Mouse (Mus musculus) embryonic stem cell, embryonic (primary cell): ENCODE measurements around the gene Pds5a.

Source experiments
- CTCF ChIA-PET, 4 experiments: fragments of 300-600 bp in 2 of 4; fragments of 350-600 bp in 2 of 4; sonication (Branson Sonifier 250); formaldehyde crosslinking; loops; one replicate each; lab custom pipeline; 2022; ENCODE audit warnings: inconsistent platforms in 2 of 4; lab: Charles Lee
- POLR2A ChIA-PET, 4 experiments: fragments of 300-600 bp in 2 of 4; fragments of 350-600 bp in 2 of 4; sonication (Branson Sonifier 250); formaldehyde crosslinking; loops; one replicate each; lab custom pipeline; 2022; ENCODE audit warnings: antibody characterized with exemption in 4 of 4, inconsistent platforms in 1 of 4; lab: Charles Lee

The Pds5a gene

DNA sequence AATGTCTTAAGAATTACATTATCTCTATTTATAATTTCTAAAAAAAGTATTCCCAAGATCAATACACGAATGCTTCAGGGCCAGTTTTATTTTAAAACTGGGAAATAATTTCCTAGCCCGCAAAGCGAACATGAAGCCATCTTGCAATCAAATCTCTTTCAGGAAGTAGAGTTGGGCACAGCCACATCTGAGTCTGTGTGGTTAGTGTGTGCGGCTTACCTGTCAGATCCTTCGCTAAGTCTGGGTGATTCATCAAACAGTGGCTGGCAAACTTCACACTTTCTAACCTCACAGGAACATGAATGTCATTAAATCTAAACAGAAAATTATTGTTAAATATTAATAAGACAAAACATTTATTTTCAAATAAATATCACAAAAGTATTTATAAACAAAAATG is 44.3 kb downstream of the Pds5a start:
- POLR2A ChIA-PET, result no interaction called here
- CTCF ChIA-PET, result interaction anchor here in 1 of 4 experiments (0.5 kb wide), 1 partner anchor 297 kb away, joined by 3 read pairs; no protein-coding TSS in a partner anchor

DNA sequence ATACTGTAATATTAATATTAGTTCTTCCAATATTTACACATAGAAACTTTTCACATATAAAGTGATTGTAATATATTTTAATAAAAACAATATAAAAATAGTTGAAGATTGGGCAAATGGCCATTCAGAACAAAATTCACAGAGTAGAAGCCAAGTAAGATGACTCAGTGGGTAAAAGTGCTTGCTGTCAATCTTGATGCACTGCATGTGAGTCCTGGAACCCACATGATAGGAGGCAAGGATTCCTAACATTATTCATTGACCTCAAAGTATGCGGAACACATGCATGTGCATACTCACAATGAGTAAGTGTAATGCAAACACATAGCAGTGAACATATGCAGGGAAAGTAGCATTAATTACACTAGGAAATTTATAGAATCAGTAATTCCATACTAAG is 59.2 kb downstream of the Pds5a start:
- ChIA-PET POLR2A (interaction anchor here in 2 of 4 experiments (0.6 to 0.8 kb wide), 2 partner anchors 80 to 268 kb away, joined by 3 to 5 read pairs; no protein-coding TSS in a partner anchor), CTCF (interaction anchor here in 1 of 4 experiments (1.1 kb wide), 1 partner anchor 316 kb away, joined by 3 read pairs; no protein-coding TSS in a partner anchor)

DNA sequence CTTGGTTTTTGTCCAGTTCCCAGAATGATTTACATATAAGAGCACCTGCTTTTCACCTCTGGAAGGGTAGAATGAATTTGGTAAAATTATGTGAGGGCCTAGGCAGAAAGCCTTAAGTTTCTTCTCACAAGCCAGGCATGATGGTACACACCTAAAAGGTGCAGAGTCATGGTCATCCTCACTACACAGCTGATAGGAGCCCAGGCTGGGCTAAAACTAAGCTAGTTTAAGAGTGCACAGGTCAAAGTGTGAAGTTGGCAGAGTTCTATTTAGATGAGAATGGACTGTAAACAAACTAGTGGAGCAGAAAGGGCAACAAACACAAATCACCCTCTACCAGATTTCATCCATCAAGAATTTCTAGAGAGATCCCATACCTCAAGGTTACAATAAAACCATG is 73.7 kb downstream of the Pds5a start:
- ChIA-PET CTCF (no interaction called here), POLR2A (interaction anchor here in 3 of 4 experiments (0.6 to 1.2 kb wide), 6 partner anchors 8 to 225 kb away, joined by 3 to 4 read pairs (median 3); no protein-coding TSS in a partner anchor)

DNA sequence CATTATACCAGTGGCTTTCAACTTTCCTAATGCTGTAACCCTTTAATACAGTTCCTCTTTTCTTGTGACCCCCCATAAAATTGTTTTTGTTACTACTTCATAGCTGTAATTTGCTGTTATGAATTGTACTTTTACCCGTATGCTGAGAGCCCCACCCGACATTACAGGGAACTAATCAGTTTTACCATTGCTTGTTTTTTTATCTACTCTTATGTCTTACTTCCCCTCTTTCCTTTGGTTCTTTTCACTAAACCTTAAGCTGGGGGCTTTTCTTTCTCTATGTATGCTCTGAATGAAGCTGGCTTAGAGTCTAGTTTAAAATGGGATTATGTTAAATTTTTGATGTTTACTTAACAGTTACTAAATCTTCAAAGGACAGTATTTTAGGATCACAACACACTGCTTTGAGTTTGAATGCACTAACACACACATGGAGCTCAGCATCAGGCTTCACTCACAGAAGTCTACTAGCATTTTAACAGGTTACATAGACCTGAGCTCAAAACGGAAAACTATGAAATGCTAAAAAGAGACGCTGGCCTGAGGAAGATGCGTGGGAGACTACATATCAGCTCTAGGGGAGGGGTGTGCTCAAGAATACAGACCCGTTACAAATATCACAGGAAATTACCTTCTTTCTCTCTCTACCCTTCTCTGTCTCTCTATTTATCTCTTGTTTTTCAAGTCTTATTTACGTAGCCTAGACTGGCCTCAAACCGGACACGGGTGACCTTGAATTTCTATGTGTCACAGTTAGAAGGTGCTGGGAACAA is 84.7 kb downstream of the Pds5a start:
- POLR2A ChIA-PET, result interaction anchor here in 3 of 4 experiments (0.6 to 1.6 kb wide), 11 partner anchors 8 to 52 kb away, joined by 3 to 9 read pairs (median 3); no protein-coding TSS in a partner anchor
- CTCF ChIA-PET, result interaction anchor here in 1 of 4 experiments (0.6 kb wide), 1 partner anchor 337 kb away, joined by 6 read pairs; no protein-coding TSS in a partner anchor

DNA sequence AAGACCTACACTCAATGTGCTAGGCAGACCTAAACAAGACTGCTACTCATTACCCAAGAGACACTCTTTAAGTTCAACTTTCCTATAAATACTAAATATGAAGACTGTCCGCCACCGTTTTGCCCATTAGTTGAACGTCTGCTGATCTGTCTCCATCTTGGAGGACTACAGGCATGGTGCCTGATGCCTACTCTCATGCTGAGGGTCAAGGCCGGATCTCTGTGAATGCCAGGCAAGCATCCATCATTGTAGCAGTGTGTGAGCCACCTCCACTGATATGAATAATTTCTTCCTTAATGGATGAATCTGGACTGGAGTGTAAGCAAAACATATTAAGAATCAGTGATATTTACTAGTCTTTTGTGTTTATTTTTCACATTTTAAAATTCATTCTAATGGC is 87.5 kb downstream of the Pds5a start:
- POLR2A ChIA-PET, result interaction anchor here in 3 of 4 experiments (0.6 to 1.9 kb wide), 8 partner anchors 8 to 219 kb away, joined by 3 to 21 read pairs (median 3); partner anchors contain the start of gene Lias (in 1 of the 3)
- CTCF ChIA-PET, result no interaction called here

DNA sequence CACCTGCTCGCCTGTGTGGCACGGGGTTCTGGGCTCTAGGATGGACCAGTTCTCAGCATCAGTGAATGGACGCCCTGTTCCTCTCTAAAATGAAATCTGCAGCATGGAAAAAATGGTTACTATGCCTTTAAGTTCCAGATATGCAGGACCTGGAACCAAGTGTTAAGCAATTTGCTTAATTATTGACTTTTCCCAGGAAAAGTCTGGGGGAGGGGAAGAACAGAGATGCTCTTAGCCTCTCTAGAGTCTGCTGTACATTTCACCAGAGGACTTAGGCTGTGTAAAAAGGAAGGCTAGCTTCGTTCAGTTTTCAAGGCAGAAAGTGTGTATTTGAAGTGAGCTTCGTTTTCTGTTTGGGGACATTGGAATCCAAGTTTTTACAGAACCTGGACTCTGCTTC is 88.3 kb downstream of the Pds5a start:
- POLR2A ChIA-PET, result interaction anchor here in 3 of 4 experiments (0.6 to 1.9 kb wide), 8 partner anchors 8 to 218 kb away, joined by 3 to 21 read pairs (median 3); partner anchors contain the start of gene Lias (in 1 of the 3)
- CTCF ChIA-PET, result no interaction called here

DNA sequence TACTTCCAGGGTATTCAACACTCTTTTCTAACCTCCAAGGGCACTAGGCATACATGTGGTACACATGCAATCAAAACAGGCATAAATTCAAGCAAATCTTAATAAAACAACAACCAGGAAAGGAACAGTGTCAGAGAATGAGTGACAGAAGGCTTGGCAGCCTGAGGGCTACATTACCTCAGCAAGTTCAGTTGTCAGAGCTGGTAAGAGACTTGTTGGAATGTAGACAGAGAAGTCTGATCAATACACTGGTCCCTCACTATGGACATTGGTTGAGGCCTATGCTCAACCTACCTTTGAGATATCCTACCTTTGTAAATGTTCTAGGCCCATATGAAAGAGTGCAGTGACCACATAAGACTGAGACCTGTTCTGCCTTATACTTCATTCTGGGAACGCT is 91.3 kb downstream of the Pds5a start:
- ChIA-PET POLR2A (interaction anchor here in 1 of 4 experiments (0.5 to 2.6 kb wide), 4 partner anchors 9 to 251 kb away, joined by 3 to 20 read pairs (median 4); no protein-coding TSS in a partner anchor), CTCF (no interaction called here)

DNA sequence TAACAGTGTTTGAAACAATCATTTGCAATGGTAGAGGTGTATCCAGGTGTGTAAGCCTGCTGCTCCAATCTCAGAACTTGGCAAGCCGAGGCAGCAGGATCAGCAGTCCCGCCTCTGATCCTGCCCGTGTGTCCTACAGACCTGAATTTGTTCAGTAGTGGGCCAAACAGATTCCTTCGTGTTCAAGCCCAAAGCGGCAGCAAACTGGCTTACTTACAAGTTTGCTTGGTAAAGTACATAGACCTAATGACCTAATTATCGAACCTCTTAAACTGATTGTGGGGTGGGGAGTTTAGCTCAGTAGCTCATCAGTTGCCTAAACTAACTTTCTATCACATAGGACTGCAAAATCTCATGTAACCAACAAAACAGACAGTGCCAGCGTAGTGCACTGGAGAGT is 98.4 kb downstream of the Pds5a start:
- CTCF ChIA-PET, result no interaction called here
- POLR2A ChIA-PET, result interaction anchor here in 2 of 4 experiments (0.7 to 3.7 kb wide), 13 partner anchors 10 to 164 kb away, joined by 3 to 18 read pairs (median 4); partner anchors contain the start of genes N4bp2 (in 1 of the 2), Smim14 (in 1 of the 2) and Ube2k (in 1 of the 2)

DNA sequence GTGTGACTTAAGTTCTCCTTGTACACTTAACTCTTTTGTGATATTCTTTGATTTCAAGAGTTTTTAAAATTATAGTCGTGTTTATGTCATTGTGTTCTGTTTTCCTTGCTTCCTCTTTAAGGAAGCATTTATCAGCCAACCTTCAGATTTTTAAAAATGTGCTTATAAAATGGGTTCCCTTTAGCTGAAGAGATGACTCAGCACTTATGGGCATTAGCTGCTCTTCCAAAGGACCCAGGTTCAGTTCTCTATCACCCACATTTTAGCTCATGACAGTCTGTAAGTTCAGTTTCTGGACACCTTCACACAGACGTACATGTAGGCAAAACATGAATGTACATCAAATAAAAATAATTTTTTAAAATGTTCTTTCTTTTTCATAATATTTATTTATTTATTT is 105.7 kb downstream of the Pds5a start:
- ChIA-PET POLR2A (interaction anchor here in 1 of 4 experiments (0.5 to 2.3 kb wide), 7 partner anchors 9 to 211 kb away, joined by 3 to 11 read pairs (median 3); partner anchors contain the start of genes Lias and Rpl9), CTCF (interaction anchor here in 1 of 4 experiments (0.6 kb wide), 1 partner anchor 42 kb away, joined by 3 read pairs; no protein-coding TSS in a partner anchor)

DNA sequence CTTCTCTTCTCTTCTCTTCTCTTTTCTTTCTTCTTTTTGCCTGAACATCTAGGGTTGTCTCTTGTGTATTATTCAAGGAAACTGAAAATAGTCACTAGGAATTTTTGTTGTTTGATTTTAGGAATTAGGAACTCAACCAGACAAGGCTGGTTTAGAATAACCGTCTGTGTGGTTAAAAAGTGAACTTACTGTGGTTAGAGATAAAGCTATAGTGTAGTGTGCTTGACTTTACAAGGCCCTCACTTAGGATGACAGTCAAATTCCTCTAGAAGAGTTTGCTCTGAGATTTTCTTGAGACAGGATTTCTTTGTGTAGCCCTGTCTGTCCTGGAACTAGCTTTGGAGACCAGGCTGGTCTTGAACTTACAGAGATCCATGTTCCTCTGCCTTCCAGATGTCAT is 107.9 kb downstream of the Pds5a start:
- ChIA-PET POLR2A (interaction anchor here in 1 of 4 experiments (1.1 kb wide), 1 partner anchor 25 kb away, joined by 3 read pairs; no protein-coding TSS in a partner anchor), CTCF (no interaction called here)

DNA sequence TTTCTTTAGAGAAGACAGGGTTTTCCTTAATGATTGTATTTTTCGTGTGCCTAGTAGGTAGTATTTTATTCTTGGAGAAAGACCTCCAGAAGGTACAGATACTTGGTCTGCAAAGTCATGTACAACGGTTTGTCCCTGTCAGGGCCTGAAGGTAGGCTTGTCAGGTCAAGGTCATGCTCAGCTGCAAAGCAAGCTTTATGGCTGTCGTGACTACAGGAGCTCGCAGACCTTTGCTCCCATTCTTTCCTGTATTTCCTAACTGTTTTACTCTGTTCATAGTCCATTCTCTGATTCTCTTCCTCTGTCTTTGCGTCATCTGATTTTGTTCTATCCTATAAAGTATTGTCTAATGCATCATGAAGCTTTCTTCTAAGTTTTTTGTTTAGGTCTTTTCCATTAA is 111.8 kb downstream of the Pds5a start:
- POLR2A ChIA-PET, result interaction anchor here in 3 of 4 experiments (0.6 to 3.6 kb wide), 11 partner anchors 10 to 88 kb away, joined by 3 to 18 read pairs (median 4); no protein-coding TSS in a partner anchor
- CTCF ChIA-PET, result interaction anchor here in 1 of 4 experiments (0.6 kb wide), 1 partner anchor 25 kb away, joined by 7 read pairs; no protein-coding TSS in a partner anchor

DNA sequence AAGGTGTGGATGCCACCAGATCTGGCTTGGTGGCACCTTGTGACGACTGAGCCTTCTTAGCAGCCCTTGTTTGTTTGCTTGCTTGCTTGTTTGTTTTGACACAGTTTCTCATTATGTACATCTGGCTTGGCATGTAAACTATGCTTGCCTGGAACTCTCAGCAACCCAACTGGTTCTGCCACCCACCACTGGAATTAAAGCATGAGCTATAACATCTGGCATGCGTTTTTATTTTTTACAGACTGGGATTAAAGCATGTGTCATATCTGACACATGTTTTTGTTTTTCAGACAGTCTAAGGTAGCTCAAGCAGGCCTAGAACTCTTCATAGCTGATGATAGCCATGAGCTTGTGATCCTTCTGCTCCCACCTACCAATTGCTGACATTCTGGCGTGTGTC is 119.5 kb downstream of the Pds5a start:
- ChIA-PET POLR2A (interaction anchor here (0.7 to 2.4 kb wide), 10 partner anchors 8 to 230 kb away, joined by 3 to 11 read pairs (median 4); partner anchors contain the start of genes Klb (in 1 of the 4), Lias (in 1 of the 4) and Rpl9 (in 1 of the 4)), CTCF (interaction anchor here in 3 of 4 experiments (0.6 to 0.7 kb wide), 4 partner anchors 9 to 64 kb away, joined by 3 to 9 read pairs (median 6); no protein-coding TSS in a partner anchor)

DNA sequence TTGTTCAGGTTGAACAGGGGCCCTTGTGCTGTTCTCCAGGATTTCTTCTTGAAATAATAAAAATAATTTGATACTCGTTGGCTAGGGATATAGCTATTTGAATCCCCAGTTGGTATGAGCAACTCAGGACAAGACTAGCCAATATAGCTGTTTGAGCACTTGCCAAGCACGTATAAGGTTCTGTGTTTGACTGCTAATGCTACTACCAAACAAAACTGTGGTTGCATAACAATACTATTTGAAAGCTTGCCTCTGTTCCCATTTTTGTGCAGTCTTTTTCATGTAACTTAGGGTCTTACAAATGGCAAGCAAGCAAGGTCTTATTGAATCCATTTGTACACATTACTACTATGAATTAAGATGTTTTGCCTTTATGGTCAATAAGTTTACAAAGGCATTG is 122.2 kb downstream of the Pds5a start:
- ChIA-PET CTCF (interaction anchor here in 2 of 4 experiments (0.6 kb wide), 3 partner anchors 97 to 263 kb away, joined by 3 to 10 read pairs (median 5); no protein-coding TSS in a partner anchor), POLR2A (interaction anchor here in 2 of 4 experiments (0.6 to 2.7 kb wide), 15 partner anchors 10 to 184 kb away, joined by 3 to 12 read pairs (median 4); partner anchors contain the start of genes Lias (in 1 of the 2) and Rpl9 (in 1 of the 2))

DNA sequence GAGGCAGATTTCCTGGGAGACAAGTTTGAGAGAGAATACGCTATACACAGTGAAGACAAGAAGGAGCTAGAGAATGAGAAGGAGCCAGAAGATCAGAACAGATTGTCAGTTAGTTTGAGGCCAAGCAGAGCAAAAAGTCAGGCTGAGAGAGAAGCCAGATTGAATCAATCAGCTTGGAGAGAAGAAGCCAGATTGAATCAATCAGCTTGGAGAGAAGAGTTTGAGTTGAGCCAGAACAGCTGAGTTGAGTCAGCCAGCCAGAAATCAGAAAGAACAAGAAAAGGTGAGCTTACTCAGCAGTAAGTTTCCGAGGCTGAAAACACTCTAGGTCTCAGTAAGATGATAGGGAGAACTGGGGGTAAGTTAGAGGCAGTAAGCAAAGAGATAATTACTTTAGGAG is 123.2 kb downstream of the Pds5a start:
- POLR2A ChIA-PET, result interaction anchor here in 3 of 4 experiments (0.6 to 2.7 kb wide), 14 partner anchors 8 to 102 kb away, joined by 3 to 12 read pairs (median 4); no protein-coding TSS in a partner anchor

DNA sequence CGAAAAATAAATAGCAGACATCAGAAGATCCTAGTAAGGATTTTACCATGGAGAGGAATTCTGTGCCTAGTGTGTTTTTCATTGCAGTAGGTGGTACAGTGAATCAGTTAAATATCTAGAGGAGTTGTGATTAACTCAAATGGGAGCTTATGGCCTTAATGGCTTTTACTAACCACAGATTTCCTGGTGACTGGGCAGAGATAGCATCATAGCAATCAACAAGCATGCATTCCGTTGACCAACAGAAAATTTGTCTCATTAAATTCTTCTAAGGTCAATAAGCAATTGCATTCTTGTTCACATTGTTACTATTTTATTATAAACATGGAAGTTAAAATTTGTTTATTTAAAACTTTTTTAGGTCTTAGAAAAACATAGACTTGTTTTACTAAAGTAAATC is 132.6 kb downstream of the Pds5a start:
- ChIA-PET POLR2A (interaction anchor here in 2 of 4 experiments (1.0 to 1.9 kb wide), 5 partner anchors 14 to 29 kb away, joined by 3 to 11 read pairs (median 3); partner anchors contain the start of genes Smim14 (in 1 of the 2) and Ube2k (in 1 of the 2)), CTCF (no interaction called here)

More for the DNA sequence above, 123.2 kb downstream of the Pds5a start:
- CTCF ChIA-PET, result interaction anchor here in 1 of 4 experiments (0.7 kb wide), 1 partner anchor 446 kb away, joined by 6 read pairs; no protein-coding TSS in a partner anchor

DNA sequence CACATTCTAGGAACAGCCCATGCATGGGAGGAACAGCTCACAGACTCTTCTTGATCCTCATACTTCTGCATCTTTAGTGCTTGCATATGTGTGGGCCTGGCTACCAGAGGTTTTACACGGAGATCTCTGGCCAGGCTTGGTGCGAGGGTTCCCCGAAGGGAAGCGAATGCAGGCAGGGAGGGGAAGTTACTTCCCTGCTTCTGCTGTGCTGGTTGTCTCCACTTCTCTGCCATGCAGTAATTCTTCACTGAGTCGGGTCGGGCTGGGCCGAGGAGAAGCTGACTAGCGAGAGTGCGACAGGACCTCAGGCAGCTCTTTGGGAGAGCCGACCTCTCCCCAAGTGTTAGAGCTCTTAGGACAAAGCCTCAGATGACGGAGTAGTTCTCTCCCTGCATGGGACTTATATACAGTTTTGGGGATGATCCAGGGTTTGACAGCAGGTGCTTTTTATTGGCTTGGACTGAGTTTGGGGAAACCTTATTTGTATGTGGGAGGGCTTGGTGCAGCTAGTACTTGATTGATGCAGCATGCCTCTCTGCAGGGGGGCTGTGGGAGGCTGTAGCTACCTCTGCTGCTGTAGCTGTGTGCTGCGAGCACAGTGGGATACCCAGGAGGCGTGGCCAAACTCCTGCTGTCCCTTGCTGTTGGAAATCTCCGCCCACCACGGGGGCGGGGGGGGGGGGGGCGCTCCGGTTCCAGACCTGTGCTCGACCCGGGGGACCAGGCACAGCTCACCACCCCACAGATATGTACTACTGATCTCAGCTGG is 136.8 kb downstream of the Pds5a start:
- POLR2A ChIA-PET, result interaction anchor here (0.5 to 6.8 kb wide), 43 partner anchors 9 to 579 kb away, joined by 3 to 72 read pairs (median 4); partner anchors contain the start of genes Lias (in 1 of the 4), Rpl9 (in 1 of the 4), Smim14 (in 1 of the 4) and Ube2k (in 1 of the 4)

DNA sequence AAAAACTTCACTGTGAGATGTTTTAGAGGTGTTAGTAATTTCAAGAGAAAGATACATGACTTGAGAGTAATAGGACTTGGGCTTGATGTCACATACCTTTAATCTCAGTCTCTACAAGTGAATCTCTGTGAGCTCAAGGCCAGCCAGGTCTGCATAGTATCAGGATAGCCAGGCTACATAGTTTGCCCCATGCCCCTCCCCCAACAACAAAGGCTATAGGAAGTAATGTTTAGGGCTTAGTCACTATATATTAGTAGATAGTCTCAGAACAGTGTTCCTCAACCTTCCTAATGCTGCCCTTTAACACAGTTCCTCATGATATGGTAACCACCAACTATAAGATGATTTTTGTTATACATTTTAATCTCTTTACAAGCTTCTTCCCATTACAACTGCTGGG is 141.0 kb downstream of the Pds5a start:
- POLR2A ChIA-PET, result interaction anchor here in 3 of 4 experiments (0.5 to 6.8 kb wide), 5 partner anchors 10 to 31 kb away, joined by 3 to 72 read pairs (median 7); partner anchors contain the start of genes Smim14 (in 2 of the 3) and Ube2k (in 2 of the 3)
- CTCF ChIA-PET, result no interaction called here

More for the DNA sequence above, 136.8 kb downstream of the Pds5a start:
- CTCF ChIA-PET, result interaction anchor here (0.6 to 1.5 kb wide), 10 partner anchors 15 to 459 kb away, joined by 3 to 7 read pairs (median 3); no protein-coding TSS in a partner anchor
